Mouse (Mus musculus): Measurements from ENCODE around the gene Olfr1415. TPM values are rescaled to one million over a fixed set of nuclear protein-coding genes. Genes with fewer than 3 reads are reported as not detected.

Olfr1415 gene
- not detected in 2 replicates for polyA plus RNA-seq (2012; rRNA removed)

DNA sequence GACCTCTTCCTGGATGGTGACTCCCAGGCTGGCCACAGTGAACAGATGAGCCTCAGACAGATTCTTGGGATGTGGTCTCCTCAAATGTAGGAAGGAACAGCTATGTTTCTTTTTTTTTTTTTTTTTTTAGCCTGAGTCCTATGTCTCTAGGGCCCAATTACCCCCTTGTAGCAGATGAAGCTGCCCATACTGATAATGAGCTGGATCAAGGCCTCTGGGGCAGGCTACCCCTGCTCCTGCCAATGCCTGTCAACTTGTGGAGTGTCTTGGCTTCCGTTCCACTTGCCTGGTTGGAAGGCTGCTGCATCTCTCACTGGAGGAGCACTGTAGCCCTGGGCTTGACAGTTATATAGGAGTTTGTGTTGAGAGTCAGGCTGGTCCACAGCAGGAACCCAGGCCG is at the start of gene Olfr1415:
TSS of gene Olfr1415 (minus strand) at position 101 of the 400 bp plus-strand sequence.

GRCm38 (mm10) chr1:92518561-92518960 is 22.7 kb upstream of the Olfr1415 start, which contains the start of gene Olfr1414:
Gene Olfr1414 (minus strand): TSS chr1:92518661.

GRCm38 (mm10) chr1:92485013-92485412 is 10.9 kb downstream of the Olfr1415 start, which contains the start of gene Olfr1416:
Gene Olfr1416 (minus strand): TSS chr1:92485113.

GRCm38 (mm10) chr1:92473165-92474041 is 22.5 kb downstream of the Olfr1415 start, which contains the start of gene Ndufa10:
Gene Ndufa10 (minus strand): TSS chr1:92473860.

Other genes starting within 250 kb of the Olfr1415 start
- gene Ndufa10, start 22.2 kb downstream of the Olfr1415 start, polyA plus RNA-seq (2012; rRNA removed), result 57.4 and 60.2 TPM in 2 replicates
- gene Olfr1416, start 11.0 kb downstream of the Olfr1415 start, polyA plus RNA-seq (2012; rRNA removed), result not detected in 2 replicates
- gene Olfr1414, start 22.6 kb upstream of the Olfr1415 start, polyA plus RNA-seq (2012; rRNA removed), result not detected in 2 replicates
- gene Olfr1413, start 75.2 kb upstream of the Olfr1415 start, polyA plus RNA-seq (2012; rRNA removed), result not detected in 2 replicates
- gene Olfr1412, start 89.7 kb upstream of the Olfr1415 start, polyA plus RNA-seq (2012; rRNA removed), result not detected in 2 replicates
- not detected in 2 replicates for gene Olfr1411, start 98.3 kb upstream of the Olfr1415 start, polyA plus RNA-seq (2012; rRNA removed)
- not detected in 2 replicates for gene Olfr1410, start 109.7 kb upstream of the Olfr1415 start, polyA plus RNA-seq (2012; rRNA removed)
- not detected in 2 replicates for gene Olfr12, start 121.7 kb upstream of the Olfr1415 start, polyA plus RNA-seq (2012; rRNA removed)
- 97.7 and 127 TPM in 2 replicates for gene Cops9, start 145.9 kb upstream of the Olfr1415 start, polyA plus RNA-seq (2012; rRNA removed)
- gene Otos, start 152.7 kb upstream of the Olfr1415 start, polyA plus RNA-seq (2012; rRNA removed), result 0.12 and 0.24 TPM in 2 replicates